Mouse (Mus musculus) thymus, adult 2 months (tissue): Measurements from ENCODE around the gene Tom1l2. TPM values are rescaled to one million over a fixed set of nuclear protein-coding genes. Genes with fewer than 3 reads are reported as not detected.

ENCODE experiments used
- DNase-seq: peaks from one replicate; pipeline ENCODE4 v3.0.0; 2021
- H3K27ac ChIP-seq: fragments of 200-500 bp; 2 replicates; pipeline ENCODE4 v1.5.1; 2012; ENCODE audit warnings: low read length, control low read depth; ENCODE audit not compliant: control insufficient read depth, insufficient read depth
- H3K27me3 ChIP-seq: fragments of 200-500 bp; 2 replicates; pipeline ENCODE4 v1.6.1; 2012; ENCODE audit warnings: mild to moderate bottlenecking, low read length, moderate library complexity, mixed read lengths; ENCODE audit not compliant: control insufficient read depth, insufficient read depth
- H3K36me3 ChIP-seq: fragments of 200-500 bp; 2 replicates; pipeline ENCODE4 v1.6.1; 2012; ENCODE audit warnings: mild to moderate bottlenecking, low read length, moderate library complexity; ENCODE audit not compliant: control insufficient read depth, insufficient read depth
- H3K4me1 ChIP-seq: fragments of 200-500 bp; replicated peaks from 2 replicates; pipeline ENCODE4 v1.6.1; 2012; ENCODE audit warnings: low read length; ENCODE audit not compliant: control insufficient read depth, insufficient read depth
- H3K4me3 ChIP-seq: fragments of 200-500 bp; 2 replicates; pipeline ENCODE4 v1.5.1; 2012; ENCODE audit warnings: mild to moderate bottlenecking, low read length, control low read depth, moderate library complexity; ENCODE audit not compliant: control insufficient read depth, insufficient read depth
- CTCF ChIP-seq: fragments of 200-500 bp; IDR thresholded peaks from 2 replicates; pipeline ENCODE4 v1.5.1; 2012; ENCODE audit warnings: mild to moderate bottlenecking, control low read depth, low read length, moderate library complexity, borderline replicate concordance; ENCODE audit not compliant: control insufficient read depth, poor library complexity, insufficient read depth; ENCODE audit errors: extremely low read depth
- POLR2A ChIP-seq: fragments of 200-500 bp; IDR thresholded peaks from 2 replicates; pipeline ENCODE4 v1.6.1; 2012; ENCODE audit warnings: mild to moderate bottlenecking, low read length, control low read depth, moderate library complexity; ENCODE audit not compliant: control insufficient read depth, poor library complexity, insufficient read depth; ENCODE audit errors: extremely low read depth
- WGBS: fragments of 180-500 bp; shearing (Covaris S2); methylation state at CpG from one replicate; pipeline ENCODE4 v1.1.7; 2018; 5-methylcytosine and 5-hydroxymethylcytosine counted together
- polyA plus RNA-seq: library from polyadenylated mRNA; depleted of rRNA; stranded (reverse); fragments of >200 nt; gene quantifications from 2 replicates; pipeline ENCODE4 v1.2.3, GENCODE M21; 2012

Gene Tom1l2
- polyA plus RNA-seq, 1 experiment: 99.5 TPM

GRCm38 (mm10) chr11:60244503-60245143, 108.1 kb downstream of the Tom1l2 start:
- Histone ChIP-seq H3K27ac (no peak overlapping the region), H3K4me3 (no peak overlapping the region), H3K4me1 (peaks cover 42% of the 10 kb centered on the region), H3K36me3 (no peaks in the 10 kb centered on the region), H3K27me3 (no peaks in the 10 kb centered on the region)
- WGBS: 86% methylated on average over 11 of the region's 11 CpGs
- TF ChIP-seq CTCF (no peak), POLR2A (no peak)
- no peak for DNase-seq

DNA sequence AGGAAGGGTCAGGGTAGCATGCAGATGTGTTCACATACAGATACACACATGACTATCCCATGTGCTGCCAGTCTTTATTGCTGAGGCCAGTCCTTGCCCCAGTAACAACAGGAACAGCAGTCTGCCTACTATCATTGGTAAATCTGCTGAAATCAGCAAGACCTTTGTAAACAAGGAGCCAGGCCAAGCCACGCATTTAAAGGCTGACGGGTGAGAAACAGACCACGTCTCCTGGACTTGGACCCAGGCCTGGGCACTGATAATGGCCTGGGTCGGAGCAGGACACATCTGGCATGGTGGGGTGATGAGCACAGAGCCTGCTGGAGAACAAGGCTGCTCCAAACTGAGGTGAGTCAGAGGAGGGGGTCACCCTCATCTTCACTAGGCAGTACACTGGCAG, 112.2 kb downstream of the Tom1l2 start:
- no peak overlapping the region for H3K27ac ChIP-seq
- peaks cover 26% of the 10 kb centered on the region for H3K4me1 ChIP-seq
- 97% methylated on average over 4 of the region's 4 CpGs for WGBS

DNA sequence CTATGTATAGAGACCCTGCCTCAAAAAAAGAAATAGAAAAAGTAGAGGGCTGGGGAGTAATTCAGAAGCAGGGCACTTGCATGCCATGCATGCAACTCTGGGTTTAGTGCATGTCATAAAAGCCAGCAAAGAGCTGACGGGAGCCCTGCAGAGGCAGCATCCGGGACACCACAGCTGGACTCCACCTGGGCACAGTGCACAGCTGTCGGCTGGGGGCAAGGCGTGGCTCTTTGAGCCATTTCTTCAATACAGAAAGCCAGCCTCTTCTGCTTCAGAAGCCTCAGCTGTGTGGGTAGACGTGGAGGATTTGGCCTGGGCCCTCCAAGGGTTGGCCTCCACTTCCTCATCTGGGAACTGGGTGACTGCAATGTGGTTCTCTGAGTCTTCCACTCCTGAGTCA, 117.4 kb downstream of the Tom1l2 start:
- WGBS: 24% methylated on average over 5 of the region's 5 CpGs
- H3K36me3 ChIP-seq: no peaks in the 10 kb centered on the region
- H3K4me3 ChIP-seq: no peak overlapping the region
- TF ChIP-seq POLR2A (no peak), CTCF (peak; percentile 30; the same call in 1 of the 2 replicates)
- no peaks in the 10 kb centered on the region for H3K27me3 ChIP-seq
- H3K4me1 ChIP-seq: peaks cover 61% of the 10 kb centered on the region
- DNase-seq: peak; percentile 77
- H3K27ac ChIP-seq: peak overlapping the region; percentile 66; the same call in 1 of the 2 replicates

More for the DNA sequence above, 112.2 kb downstream of the Tom1l2 start:
- no peak for TF ChIP-seq POLR2A
- no peak for TF ChIP-seq CTCF
- no peak overlapping the region for H3K4me3 ChIP-seq
- no peak for DNase-seq
- H3K27me3 ChIP-seq: no peaks in the 10 kb centered on the region
- no peaks in the 10 kb centered on the region for H3K36me3 ChIP-seq

GRCm38 (mm10) chr11:60233235-60233634, 119.5 kb downstream of the Tom1l2 start:
- peak overlapping the region; percentile 92 for H3K27ac ChIP-seq

DNA sequence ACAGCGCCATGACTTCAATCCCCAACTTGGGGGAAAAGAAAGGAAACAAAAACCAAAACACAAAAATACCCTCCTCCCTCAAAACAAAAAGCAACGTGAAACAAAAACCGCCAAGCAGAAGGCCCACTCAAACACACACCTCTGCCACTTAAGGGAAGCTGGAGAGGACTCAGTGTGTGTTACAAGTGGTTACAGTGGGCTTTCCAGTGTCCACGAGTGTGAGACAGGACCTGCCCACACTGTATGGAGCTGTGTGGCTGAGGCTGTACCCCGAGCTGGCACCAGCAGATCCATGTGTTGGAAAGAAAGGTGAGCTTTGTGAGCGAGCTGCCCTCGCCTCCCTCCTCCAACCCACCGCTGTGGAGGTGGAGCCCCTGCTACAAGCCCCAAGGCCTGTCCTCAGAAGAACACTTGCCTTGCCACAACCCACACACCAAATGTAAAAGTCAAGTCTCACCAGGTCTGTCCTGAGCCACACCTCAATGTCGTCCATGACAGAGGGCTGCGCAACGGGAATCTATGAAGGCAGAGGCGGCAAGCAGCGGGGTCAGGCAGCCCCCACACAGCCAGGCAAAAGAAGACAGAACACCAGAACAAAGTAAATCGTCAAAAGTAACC, 120.2 kb downstream of the Tom1l2 start:
- TF ChIP-seq POLR2A (no peak), CTCF (no peak)
- Histone ChIP-seq H3K36me3 (no peaks in the 10 kb centered on the region), H3K4me3 (no peak overlapping the region), H3K4me1 (peaks cover 72% of the 10 kb centered on the region), H3K27me3 (no peaks in the 10 kb centered on the region), H3K27ac (peak overlapping the region; percentile 92)
- WGBS: 50% methylated on average over 14 of the region's 14 CpGs
- DNase-seq: peak; percentile 51

More at GRCm38 (mm10) chr11:60233235-60233634, 119.5 kb downstream of the Tom1l2 start:
- H3K27me3 ChIP-seq: no peaks in the 10 kb centered on the region
- peak; percentile 37 for DNase-seq
- TF ChIP-seq POLR2A: no peak
- no peak for TF ChIP-seq CTCF
- peaks cover 79% of the 10 kb centered on the region for H3K4me1 ChIP-seq
- H3K4me3 ChIP-seq: no peak overlapping the region
- no peaks in the 10 kb centered on the region for H3K36me3 ChIP-seq
- 40% methylated on average over 8 of the region's 8 CpGs for WGBS

- no peaks in the 10 kb centered on the region for H3K27me3 ChIP-seq
- peak; percentile 61 for DNase-seq
- WGBS: 40% methylated on average over 4 of the region's 4 CpGs
- H3K36me3 ChIP-seq: no peaks in the 10 kb centered on the region
- H3K27ac ChIP-seq: peak overlapping the region; percentile 92
- no peak overlapping the region for H3K4me3 ChIP-seq
- TF ChIP-seq POLR2A: no peak
- TF ChIP-seq CTCF: no peak
- H3K4me1 ChIP-seq: peaks cover 76% of the 10 kb centered on the region
These were observed 120.8 kb downstream of the Tom1l2 start for GRCm38 (mm10) chr11:60231951-60232350.
